Mouse (Mus musculus) urinary bladder, postnatal 14 days (tissue): ENCODE results near the gene Aars2.

Experiments
- DNase-seq: peaks from one replicate; pipeline ENCODE4 v3.0.0; 2021; ENCODE audit warnings: low spot score

The Aars2 gene

GRCm38 (mm10) chr17:45500981-45501380 lies 5.7 kb upstream of the Aars2 start:
- no peak for DNase-seq

DNA sequence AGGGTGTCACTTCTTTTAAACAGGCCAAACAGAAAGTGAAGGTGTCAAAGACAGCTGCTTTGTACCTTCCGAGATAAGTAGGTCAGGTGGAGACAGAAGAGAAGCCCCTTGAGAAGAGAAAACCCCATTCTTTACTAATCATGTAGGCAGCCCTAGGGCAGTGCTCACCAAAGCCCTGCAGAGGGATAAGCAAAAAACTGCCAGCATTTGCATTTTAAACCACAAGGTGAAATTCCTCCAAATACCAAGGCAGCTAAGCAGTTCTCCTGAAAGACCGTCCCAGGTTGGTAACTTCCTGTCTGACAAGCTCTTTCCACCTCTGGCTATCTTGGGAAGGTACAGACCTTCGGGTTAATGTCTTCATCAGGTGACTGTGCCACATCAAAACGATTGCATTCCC lies 4.3 kb upstream of the Aars2 start:
- no peak for DNase-seq

DNA sequence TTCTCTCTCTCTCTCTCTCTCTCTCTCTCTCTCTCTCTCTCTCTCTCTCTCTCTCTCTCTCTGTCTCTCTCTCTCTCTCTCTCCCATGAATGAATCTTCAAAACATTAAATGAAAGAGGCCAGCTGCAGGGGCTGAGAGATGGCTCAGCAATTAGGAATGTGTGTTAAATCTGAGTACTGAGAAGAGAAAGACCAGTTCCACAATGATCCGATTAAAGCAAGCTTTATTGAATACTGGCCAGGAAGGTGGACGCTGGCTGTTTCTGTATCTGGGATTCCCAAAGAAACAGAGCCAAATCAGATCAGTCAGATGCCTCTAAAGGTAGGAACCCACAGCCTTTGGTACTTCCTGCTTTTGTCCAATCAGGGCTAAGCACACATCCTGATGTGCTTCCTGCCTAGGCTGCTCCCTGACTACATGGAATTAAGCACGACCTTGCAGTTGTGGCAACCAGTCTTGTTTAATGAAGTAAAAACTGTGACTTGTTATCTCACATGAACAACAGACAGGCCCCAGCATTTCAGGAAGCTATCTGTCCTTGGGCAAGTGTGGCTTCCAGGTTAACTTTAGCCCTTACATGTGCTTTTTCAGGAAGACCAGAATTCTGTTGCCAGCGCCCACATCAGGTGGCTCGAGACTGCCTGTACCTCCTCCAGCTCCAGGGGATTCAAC lies 3.2 kb upstream of the Aars2 start:
- DNase-seq = no peak

- no peak for DNase-seq
Measured at GRCm38 (mm10) chr17:45505941-45506465, 638 bp upstream of the Aars2 start.

- DNase-seq = no peak
Measured at GRCm38 (mm10) chr17:45510871-45511270, 4.2 kb downstream of the Aars2 start.

- no peak for DNase-seq
Measured at GRCm38 (mm10) chr17:45511757-45512156, 5.1 kb downstream of the Aars2 start.

DNA sequence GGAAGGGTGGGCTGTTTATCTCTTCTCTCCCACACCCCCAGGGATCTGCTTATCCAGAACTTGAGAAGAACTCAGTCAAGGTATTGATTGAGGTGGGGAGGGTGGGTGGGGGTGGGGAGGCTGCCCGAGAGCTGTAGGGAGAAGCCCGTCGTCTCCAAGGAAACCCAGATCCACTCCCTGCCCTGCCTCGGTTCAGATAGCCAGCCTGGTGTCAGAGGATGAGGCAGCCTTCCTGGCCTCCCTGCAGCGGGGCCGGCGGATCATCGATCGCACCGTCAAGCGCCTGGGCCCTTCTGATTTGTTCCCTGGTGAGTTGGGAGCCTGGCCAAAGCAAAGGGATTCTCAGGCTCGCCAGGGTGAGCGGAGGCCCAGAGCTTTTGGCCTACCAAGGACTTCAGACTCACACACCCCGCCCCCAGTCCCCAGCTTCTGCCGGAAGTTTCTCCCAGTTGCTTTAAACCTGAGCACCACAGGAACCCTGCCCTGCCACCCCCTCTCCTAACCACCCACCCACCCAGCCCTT lies 8.6 kb downstream of the Aars2 start:
- DNase-seq = no peak

DNA sequence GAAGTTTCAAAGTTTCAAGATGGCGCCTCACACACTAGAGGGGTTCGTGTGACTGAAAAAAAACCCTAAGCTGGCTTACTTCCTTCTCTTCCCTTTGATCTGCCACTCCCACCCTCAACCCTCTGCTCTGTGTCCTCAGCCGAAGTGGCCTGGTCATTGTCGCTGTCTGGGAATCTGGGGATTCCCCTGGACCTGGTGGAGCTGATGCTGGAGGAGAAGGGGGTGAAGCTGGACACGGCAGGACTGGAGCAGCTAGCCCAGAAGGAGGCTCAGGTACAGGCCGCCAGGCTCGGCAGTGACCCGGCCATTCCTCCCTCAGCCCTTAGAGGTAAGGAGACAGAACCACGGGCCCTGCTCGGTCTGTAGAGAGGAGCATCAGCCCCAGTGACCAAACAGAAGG lies 9.2 kb downstream of the Aars2 start:
- DNase-seq = no peak

DNA sequence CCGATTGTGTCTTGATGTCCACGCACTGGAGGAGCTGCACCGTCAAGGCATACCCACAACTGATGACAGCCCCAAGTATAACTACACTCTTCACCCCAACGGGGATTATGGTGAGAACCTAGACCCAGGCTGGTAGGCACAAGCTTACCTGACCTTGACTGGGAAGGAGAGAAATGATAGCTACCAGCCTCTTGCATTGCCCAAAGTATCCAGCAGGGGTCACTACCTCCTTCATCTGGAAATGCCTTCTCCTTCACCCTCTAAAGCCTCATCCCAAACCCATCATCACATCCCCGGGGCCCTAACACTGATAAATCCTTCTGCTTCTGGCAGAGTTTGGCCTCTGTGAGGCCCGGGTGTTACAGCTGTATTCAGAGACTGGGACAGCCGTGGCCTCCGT lies 9.8 kb downstream of the Aars2 start:
- DNase-seq = peak; percentile 72

DNA sequence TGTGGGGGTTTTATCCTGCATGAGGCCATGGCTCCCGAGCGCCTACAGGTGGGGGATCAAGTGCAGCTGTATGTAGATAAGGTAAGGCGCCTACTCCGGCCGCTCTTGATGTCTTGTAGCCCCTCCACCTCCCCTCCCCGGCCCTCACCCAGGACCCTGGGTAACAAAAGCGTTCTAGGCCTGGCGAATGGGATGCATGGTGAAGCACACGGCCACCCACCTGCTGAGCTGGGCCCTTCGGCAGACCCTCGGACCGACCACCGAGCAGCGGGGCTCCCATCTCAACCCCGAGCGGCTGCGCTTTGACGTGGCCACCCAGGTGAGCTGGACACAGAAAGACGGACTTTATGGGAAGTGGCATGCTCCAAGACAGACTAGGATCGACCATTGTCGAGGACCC lies 10.5 kb downstream of the Aars2 start:
- no peak for DNase-seq

DNA sequence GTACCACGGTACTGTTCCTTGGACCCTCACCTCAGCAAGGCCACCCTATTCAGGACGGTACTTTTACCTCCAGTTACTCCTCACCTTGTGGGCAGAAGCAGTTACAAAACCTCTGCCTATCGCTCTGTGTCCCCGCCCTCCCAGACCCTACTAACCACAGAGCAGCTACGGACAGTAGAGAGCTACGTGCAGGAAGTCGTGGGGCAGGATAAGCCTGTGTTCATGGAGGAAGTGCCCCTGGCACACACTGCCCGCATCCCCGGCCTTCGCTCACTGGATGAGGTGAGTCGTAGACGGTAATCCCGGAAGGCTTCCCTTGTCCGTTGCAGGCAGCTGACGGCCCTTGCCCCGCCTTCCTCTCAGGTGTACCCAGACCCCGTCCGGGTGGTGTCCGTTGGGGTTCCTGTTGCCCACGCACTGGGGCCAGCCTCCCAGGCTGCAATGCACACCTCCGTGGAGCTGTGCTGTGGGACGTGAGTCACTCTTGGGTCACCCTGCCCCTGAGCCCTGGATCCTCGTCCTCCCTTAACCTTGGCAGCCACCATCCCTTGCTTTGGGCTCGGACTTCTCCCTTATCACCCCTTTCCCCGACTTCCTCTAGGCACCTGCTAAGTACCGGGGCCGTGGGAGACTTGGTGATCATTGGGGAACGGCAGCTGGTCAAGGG lies 11.0 kb downstream of the Aars2 start:
- no peak for DNase-seq

DNA sequence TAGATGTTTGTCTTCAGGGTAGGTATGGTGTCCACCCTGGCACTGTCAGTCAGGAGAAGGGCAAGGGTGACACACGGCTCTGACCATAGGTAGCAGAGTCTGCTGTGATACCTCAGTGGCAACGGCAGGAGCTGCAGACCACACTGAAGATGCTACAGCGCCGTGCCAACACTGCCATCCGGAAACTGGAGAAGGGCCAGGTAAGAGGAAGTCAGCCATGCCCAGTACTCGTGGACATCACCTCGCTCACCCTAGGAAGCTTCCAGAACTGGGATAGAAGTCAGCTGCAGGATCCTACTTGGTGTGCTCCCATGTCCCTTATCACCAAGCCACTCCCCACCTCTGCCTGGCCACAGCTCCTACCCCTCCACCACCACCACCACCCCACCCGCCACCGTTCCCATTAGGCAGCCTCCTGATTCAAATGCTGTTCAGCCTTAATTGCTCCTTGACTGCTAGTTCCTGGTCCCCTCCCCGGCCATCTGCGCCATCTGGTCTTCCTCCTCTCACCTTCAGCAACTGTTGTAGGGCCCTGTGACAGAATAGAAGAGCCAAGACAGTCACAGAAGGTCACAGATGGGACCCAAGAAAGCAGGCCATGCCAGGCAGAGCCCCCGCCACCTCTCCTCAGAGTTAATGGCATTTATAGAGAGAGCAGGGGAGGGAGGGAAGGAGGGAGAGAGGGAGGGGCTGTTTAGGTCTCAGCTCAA lies 12.3 kb downstream of the Aars2 start:
- DNase-seq = no peak

DNA sequence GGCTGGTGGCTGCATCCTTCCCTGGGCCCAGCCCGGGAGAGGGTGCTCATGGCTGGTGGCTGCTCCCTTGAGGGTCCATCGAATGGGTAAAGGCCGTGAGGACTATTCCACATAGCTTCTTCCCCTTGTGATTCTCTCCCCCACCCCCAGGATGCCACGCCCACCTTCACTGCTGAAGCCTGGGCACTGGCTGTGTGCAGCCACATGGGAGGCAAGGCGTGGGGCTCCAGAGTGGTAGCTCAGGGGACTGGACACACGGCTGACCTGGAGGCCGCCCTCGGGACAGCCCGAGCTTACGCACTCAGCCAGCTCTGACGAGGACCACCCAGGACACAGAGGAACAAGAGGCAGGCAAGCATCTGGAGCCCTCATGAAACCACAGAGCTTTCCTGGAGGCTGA lies 13.5 kb downstream of the Aars2 start:
- DNase-seq = no peak

DNA sequence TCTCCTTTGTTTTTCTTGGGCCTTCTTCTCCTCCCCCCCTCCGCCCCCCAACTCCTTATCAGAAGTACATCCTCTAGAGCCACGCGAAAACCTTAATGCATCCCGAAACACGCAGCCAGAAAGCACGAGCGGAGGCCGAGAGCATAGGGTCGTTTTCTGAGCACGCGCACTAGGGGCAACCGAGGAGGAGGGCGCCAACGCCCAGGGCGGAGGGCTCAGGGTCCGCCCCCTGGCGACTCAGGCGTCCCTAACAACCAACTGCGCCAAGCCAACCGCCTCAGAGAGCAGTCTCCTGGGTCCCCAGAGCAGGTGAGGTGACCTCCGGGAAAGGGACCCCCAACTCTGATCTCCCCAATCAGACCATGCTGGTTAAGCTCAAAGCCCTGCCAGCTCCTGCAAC lies 16.6 kb downstream of the Aars2 start, which contains the start of gene Tcte1:
Gene Tcte1, plus strand, starts transcription at position 172 of the 400 bp plus-strand sequence.
- DNase-seq = no peak

DNA sequence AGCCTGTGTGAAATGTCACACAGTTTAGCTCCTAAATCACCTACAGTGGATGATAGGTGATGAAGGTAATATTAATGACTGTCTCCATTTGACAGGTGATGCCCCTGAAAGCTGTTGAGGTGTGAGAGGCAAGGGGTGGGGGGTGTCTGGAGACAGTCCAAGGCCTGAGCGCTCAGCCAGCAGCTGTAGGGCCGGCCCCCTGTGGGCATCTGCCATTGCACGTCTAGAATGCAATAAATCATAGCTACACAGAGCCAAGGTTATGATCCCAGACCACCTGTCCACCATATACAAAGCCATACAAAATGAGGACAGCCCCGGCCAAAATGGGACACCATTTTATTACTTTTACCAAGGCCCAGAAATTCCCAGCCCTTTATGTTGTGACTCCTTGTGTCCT lies 18.3 kb downstream of the Aars2 start:
- no peak for DNase-seq

DNA sequence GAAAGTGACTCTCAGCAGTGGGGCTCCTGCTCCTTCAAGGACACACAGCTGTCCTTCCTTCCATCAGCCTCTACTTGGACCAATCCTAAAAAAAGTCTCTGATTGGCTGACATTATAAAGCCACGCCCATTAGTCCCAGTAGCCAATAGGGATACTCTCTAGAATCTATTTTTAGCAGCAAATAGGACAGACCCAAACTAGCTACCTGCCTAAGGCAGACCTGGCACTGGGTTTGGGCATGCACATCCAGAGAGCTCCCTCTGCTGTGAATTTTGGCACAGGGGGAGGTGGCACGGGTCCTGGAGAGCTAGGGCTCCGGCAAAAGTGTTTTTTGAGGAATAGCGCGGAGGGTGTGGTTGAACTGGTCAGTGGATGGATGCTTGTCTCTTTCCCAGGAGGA lies 19.9 kb downstream of the Aars2 start:
- DNase-seq = no peak

- no peak for DNase-seq
Measured at GRCm38 (mm10) chr17:45530346-45530782, 23.7 kb downstream of the Aars2 start.

DNA sequence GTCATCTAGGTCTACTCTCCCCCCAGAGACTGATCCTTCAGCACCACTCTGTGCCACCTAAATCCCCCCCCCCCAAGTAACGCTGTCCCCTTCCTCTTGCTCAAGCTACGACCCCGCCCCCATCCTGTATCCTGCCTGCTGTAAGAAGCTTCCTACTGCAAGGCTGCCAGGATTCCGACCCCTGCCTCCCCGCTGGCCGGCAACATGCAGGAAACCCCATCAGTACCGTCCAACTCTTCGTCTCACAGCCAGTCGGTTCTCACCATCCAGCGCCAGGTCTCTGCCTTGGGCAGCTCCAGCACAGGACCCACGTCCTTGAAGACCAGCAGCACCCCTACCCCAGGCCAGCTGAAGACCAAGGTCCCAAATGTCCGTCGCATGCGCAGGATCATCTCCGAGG lies 26.3 kb downstream of the Aars2 start:
- no peak for DNase-seq

GRCm38 (mm10) chr17:45536264-45536663 lies 29.6 kb downstream of the Aars2 start:
- no peak for DNase-seq

DNA sequence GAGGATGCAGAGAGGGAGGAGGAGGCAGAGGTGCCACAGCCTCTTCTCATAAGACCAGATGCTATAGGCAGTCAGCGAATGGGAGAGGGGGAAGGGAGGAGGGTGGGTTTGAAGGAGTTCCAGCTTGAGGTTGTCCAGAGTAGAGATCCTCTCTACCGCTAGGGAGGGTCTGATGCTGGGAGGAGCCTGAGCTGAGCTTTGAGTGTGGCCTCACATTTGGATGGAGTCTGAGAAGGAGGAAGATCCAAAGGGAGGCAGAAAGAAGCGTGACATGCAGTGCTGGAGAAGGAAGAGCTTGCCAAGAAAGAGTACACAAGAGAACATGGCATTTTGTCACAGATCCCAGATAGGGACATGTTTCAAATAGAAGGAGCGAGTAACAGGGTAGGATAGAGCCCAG lies 31.8 kb downstream of the Aars2 start:
- no peak for DNase-seq

- DNase-seq = no peak
Measured at GRCm38 (mm10) chr17:45539664-45540063, 33.0 kb downstream of the Aars2 start.

GRCm38 (mm10) chr17:45542129-45542528 lies 35.5 kb downstream of the Aars2 start:
- no peak for DNase-seq

DNA sequence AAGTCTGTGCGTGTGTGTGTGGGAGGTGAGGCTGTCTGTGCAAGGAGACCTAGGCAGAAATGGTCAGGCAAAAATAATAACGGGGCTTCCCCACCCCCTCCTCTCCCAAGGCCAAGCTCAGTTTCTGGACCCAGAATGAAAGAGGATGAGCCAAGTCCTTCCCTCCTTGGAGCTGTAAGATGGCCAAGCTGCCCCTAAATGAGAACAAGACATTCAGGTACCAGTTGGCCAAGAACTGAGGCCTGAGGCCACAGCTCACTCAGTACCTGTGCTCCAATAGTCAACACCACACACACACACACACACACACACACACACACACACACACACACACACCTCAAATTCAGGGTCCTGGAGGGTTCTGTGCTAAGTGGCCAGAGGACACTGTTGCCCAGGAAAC lies 36.1 kb downstream of the Aars2 start:
- DNase-seq = no peak
